Mouse (Mus musculus) cortical plate, adult 2 months (tissue): Measurements from ENCODE around the gene Orai2.

Source experiments
- CTCF ChIP-seq: fragments of 200-500 bp; IDR thresholded peaks from 2 replicates; pipeline ENCODE4 v1.5.1; 2011; ENCODE audit warnings: mild to moderate bottlenecking, control low read depth, low read length; ENCODE audit not compliant: insufficient read depth; ENCODE audit errors: extremely low read depth
- POLR2A ChIP-seq: fragments of 200-500 bp; IDR thresholded peaks from 2 replicates; pipeline ENCODE4 v1.6.1; 2011; ENCODE audit warnings: mild to moderate bottlenecking, low read length, control low read depth; ENCODE audit not compliant: insufficient read depth; ENCODE audit errors: extremely low read depth

- TF ChIP-seq POLR2A (no peak), CTCF (0 out of 2 replicates have a peak, but pooled peaks have one; percentile 1)
Observed at GRCm38 (mm10) chr5:136183766-136184165, 13.3 kb upstream of the Orai2 start.
